Mouse (Mus musculus) cerebellum, postnatal 36 days (tissue): ENCODE measurements around the gene Hivep2.

Source experiments
- DNase-seq, 2 experiments: peaks; one replicate each; pipeline ENCODE4 v3.0.0; 2021 to 2022; ENCODE audit warnings: mixed read lengths in 2 of 2

Hivep2 gene

GRCm38 (mm10) chr10:14085882-14086515, 120.1 kb downstream of the Hivep2 start:
- DNase-seq: no peak

- DNase-seq: no peak
Observed at GRCm38 (mm10) chr10:14087316-14087715, 121.4 kb downstream of the Hivep2 start.

GRCm38 (mm10) chr10:14089488-14089887, 123.6 kb downstream of the Hivep2 start:
- peak in 1 of 2 experiments; percentile 47 for DNase-seq

DNA sequence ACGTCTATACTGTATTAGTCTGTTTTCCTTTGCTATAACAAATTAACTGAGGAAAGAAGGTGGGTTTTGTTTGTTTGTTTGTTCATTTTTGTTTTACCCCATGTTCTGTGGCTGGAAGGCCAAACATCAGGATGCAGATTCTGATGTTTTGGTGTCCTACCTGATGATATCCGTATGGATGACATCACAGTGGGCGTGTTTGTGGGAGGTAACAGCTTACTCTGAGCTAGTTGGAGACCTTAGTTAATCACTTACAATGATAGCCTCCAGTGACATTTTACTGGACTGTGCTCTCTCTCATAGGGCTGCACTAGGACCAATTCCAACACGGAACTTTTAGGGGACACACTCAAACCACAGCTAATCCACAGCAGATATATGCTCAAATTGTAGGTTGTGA, 128.2 kb downstream of the Hivep2 start:
- DNase-seq: no peak

DNA sequence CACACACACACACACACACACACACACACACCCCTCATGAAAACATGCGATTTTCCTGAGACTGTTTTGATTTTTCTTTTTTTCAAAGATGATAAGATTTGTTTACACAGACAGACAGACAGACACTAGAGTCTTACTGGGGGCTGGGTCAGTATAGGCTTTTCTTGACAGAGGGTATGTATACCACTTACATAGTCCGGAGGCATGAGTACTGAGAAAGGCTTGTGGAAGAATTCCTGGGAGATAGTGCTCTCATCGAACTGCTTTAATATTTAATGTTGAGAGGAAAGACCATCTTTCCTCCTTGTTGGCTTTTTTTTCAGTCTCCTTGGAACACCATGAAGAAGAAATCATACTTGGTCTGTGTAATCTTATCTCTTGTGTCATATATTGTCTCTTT, 130.2 kb downstream of the Hivep2 start:
- no peak for DNase-seq

GRCm38 (mm10) chr10:14099182-14099581, 133.3 kb downstream of the Hivep2 start:
- DNase-seq: peak; percentile 60 to 68

GRCm38 (mm10) chr10:14100041-14100440, 134.2 kb downstream of the Hivep2 start:
- no peak for DNase-seq

DNA sequence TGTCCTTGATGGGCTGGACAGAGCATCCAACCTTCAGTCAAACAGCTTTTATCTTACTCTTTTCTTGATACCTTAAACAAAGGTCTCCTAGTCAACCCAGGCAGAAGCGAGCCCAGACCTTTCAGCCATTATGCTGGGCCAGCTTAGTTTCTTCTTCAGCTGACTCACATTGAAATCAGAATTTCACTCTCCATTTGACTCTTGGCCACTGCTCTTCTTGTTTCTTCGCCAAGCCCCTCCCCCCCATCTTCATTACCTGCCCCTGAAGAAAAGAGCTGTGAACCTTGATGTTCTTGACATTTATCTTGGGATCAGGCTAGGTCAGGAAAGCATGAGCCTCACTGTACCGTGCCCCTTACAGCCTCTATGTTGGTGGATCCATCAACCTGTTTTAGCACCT, 135.0 kb downstream of the Hivep2 start:
- no peak for DNase-seq

DNA sequence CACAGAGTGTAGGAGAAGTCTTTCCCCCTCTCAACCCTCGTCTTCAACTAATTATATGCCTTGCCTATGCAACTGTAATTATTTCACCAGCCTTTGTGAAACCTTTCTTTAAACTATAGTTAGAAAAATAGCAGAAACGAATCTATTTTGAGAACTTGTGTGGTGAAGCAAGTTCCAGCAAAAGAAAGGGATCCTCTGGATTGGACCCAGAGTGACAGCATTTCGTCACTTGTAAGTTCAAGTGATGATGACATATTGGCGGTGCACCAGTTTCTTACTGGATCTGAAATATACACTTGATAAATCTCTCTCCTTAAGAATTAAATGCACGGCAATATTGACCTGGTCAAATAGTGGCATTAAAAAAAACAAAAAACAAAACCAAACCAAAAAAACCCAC, 136.1 kb downstream of the Hivep2 start:
- no peak for DNase-seq

DNA sequence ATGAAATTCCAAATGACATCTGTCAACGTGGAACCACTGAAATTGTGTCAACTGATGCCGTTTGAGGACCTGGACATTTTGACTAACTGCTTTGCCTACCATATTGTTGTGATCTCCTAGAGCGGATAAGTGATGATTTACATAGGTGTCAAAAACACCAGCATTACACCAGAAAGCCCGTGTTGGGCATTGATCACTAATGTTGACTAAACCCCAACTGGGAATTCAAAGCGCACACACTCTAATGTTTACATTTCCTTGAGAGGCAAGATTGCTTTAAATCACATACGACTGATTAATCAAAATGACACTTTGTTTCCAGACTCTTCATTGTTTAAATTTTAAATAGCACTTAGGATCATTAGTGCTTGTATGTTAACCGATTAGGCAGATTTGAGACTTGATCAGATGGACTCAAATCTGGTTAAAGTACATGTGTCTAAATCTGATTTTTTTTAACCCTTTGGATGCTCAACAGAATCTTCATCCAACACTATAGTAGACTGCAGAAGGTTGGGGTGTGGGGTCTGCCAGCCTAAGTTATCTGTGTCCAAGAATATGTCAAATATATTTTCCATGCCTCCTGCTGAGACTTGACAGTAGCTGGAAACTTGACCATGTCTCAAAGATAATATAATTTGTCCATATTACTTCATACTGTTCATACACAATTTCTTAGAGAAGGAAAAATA, 142.3 kb downstream of the Hivep2 start:
- DNase-seq: no peak

DNA sequence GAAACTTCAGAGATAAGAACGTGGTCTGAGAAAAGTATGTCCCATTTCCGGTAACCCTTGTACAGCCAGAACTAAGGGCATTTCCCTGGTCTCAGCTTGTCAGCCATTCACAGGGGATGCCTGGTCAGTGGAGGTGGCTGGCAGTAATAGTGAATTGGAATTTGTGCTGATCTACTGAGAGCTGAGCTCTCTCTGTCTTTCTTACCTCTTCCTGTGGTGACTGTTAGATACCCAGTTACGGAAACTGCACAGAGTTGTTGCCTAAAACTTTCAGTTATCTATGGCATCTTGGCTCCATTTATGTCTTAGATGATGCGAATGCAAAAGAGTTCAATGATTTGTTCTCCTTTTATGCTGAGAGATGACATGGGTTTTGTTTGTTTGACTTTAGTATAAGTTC, 150.0 kb downstream of the Hivep2 start:
- peak in 1 of 2 experiments; percentile 1 for DNase-seq

- DNase-seq: no peak
Observed at GRCm38 (mm10) chr10:14116978-14117377, 151.1 kb downstream of the Hivep2 start.

DNA sequence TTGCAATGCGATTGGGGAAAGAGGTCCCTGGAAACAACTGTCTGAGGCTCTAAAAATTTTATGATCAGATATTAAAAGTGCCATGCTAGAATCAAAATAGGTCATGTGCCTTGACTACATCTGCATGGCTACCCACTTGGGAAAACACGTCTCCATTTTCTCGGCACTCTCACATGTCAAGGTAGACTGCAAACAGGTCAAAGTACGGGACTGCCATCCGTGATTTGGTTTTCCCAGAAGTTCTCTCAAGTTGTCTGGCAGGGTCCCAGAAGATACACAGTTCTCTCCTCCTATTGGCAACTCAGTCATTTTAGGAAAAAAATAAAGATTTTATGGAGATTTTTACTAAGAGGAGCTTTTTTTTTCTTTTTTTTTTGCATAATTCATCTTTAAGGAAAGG, 153.3 kb downstream of the Hivep2 start:
- no peak for DNase-seq

DNA sequence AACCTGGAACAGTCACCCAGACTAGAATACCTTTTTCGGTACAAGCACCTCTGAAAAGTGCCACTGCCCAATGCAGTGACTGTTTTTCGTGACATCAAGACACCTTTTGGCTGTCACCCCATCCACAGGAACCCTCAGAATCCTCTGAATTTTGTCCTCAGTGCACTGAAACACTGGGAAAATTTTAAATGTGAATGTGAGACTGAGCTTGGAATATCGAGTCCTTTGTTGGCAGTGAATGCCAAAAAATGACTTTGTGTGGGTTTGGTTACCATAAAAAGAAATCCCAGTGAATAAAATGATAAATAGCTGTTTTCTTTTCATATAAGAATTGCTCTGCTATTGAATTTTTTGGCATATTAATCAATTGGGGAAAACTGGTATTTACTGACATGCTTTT, 154.6 kb downstream of the Hivep2 start:
- DNase-seq: no peak

DNA sequence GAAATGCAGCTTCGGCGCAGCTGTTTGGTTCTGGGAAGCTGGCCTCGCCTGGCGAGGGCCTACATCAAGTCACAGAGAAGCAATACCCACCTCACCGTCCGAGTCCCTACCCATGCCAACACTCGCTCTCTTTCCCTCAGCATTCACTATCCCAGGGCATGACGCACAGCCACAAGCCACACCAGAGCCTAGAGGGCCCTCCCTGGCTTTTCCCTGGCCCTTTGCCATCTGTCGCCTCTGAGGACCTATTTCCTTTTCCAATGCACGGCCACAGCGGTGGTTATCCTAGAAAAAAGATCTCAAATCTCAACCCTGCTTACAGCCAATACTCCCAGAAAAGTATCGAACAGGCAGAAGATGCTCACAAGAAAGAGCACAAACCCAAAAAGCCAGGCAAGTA, 162.0 kb downstream of the Hivep2 start:
- DNase-seq: no peak

- DNase-seq: no peak
Observed at GRCm38 (mm10) chr10:14130270-14130669, 164.4 kb downstream of the Hivep2 start.

DNA sequence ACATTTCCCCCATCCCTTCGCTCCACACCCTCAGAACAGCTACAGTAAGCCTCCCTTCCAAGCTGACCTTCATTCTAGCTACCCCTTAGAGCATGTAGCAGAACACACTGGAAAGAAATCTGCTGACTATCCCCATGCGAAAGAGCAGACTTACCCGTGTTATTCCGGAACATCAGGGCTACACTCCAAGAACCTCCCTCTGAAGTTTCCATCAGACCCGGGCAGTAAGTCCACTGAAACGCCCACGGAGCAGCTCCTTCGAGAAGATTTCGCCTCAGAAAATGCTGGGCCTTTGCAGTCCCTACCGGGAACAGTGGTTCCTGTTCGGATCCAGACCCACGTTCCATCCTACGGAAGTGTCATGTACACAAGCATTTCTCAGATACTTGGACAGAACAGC, 165.4 kb downstream of the Hivep2 start:
- no peak for DNase-seq

DNA sequence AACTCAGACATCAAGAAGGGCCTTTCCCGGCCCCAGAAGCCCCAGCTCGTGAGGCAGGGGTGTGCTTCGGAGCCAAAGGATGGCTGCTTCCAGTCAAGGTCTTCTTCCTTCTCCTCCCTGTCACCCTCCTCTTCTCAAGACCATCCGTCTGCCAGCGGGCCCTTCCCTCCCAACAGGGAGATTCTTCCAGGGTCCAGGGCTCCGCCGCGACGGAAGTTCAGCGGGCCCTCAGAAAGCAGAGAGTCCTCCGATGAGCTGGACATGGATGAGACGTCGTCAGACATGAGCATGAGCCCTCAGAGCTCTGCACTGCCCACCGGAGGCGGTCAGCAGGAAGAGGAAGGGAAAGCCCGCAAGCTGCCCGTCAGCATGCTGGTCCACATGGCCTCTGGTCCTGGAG, 166.2 kb downstream of the Hivep2 start:
- DNase-seq: no peak

- DNase-seq: no peak
Observed at GRCm38 (mm10) chr10:14132937-14133336, 167.1 kb downstream of the Hivep2 start.

GRCm38 (mm10) chr10:14138663-14139062, 172.8 kb downstream of the Hivep2 start:
- no peak for DNase-seq

- DNase-seq: no peak
Observed at GRCm38 (mm10) chr10:14144840-14145239, 179.0 kb downstream of the Hivep2 start.

GRCm38 (mm10) chr10:14164829-14165228, 199.0 kb downstream of the Hivep2 start:
- no peak for DNase-seq

- DNase-seq: no peak
Observed at GRCm38 (mm10) chr10:14168197-14168844, 202.4 kb downstream of the Hivep2 start.

DNA sequence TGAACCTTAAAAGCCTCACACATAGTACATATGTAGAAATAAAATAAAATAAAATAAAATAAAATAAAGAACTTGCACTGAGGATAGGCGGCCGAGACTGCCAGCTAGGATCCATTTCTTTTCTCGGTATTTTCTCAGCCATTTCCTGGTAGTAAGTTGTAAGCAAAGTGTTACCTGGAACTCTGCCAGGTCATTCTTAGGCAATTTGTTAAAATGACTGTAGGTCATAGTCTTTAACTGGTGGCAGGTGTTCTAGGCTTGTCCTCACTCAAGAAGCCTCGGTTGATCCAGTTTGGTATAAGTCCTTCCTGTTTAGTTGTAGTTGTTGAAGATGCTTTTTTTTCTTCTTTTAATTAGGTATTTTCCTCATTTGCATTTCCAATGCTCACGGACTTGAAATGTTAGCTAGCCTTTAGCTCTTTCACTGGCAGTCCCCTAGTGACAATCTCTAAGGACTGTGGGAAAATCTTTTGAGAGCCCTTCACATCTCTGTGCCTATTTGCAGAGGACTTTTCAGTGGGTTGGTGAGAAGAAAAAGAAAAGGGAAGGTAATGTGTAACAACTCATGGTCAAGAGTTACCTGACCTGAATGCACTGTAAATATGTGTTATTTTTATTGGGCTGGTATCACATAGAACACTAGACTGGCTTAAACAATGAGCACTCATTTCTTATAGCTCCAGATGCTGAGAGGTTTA, 203.1 kb downstream of the Hivep2 start:
- DNase-seq: no peak
